Mouse (Mus musculus) brain, embryonic 14.5 days (tissue): ENCODE measurements around the gene Naa60.

Source experiments
- CTCF ChIP-seq: fragments of 200-500 bp; IDR thresholded peaks from 2 replicates; pipeline ENCODE4 v1.5.1; 2012; ENCODE audit warnings: inconsistent platforms, mild to moderate bottlenecking, moderate library complexity, borderline replicate concordance; ENCODE audit not compliant: insufficient read depth, insufficient read length; ENCODE audit errors: extremely low read depth
- POLR2A ChIP-seq: fragments of 200-500 bp; IDR thresholded peaks from 2 replicates; pipeline ENCODE4 v1.6.1; 2012; ENCODE audit warnings: mild to moderate bottlenecking, inconsistent platforms, borderline replicate concordance; ENCODE audit not compliant: poor library complexity, insufficient read depth, insufficient read length, severe bottlenecking; ENCODE audit errors: extremely low read depth

- peak; percentile 40; the same call in 1 of the 2 replicates for TF ChIP-seq CTCF
- no peak for TF ChIP-seq POLR2A
These were observed 32.9 kb upstream of the Naa60 start for GRCm38 (mm10) chr16:3839157-3839885.
